Mouse (Mus musculus) 416B (cell line): Measurements from ENCODE around the gene Txnrd3.

Experiments
- DNase-seq: peaks from one replicate; pipeline ENCODE4 v3.0.0; 2011; ENCODE audit warnings: low read depth

The Txnrd3 gene

DNA sequence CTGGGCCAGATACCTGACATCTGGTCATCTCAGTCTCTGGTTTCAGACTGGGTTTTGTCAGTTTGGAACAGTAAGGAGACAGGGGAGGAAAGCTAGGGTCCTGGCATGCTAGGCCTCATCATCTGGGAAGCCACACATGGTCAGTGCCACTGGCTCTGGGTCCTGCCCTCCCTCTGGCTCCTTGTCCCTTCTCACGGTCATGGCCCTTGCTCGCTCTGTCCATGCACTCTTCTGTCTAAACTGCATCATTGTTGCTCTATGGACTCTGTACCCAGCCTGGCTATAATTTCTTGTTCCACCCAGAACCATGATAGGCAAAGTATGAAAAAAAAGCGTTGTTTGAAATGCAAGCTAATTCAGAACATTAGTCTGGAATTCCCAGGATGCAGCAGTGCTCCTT lies 11.2 kb downstream of the Txnrd3 start:
- no peak for DNase-seq

DNA sequence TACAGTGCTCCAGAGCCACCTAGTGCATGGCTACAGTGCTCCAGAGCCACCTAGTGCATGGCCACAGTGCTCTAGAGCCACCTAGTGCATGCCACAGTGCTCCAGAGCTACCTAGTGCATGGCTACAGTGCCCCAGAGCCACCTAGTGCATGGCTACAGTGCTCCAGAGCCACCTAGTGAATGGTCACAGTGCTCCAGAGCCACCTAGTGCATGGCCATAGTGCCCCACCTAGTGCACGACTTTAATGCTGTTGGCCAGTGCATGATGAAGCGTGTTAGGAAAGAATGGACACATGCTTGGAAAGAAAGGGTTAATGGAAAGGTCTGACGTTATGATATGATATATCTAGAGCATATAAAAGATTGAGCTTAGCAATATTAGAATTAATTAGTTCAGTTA lies 14.6 kb downstream of the Txnrd3 start:
- DNase-seq, result no peak

DNA sequence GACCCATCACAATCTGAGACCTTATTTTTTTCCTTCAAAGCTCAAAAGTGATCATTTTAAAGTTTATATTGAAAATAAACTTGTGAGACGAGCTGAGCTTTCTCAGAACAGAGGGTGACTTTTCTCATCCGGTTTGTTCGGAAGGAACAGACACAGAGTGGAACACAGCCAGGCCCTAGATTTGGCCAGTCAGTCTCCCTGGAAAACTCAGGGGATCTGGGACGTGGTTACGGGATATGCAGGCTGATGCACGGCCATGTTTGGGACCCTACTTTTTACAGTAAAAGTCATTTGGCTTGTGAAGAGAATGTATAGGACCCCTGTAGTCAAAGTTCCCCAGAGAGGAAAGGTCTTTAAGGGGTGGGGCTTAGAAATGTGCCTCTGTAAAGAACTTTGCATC lies 15.1 kb downstream of the Txnrd3 start:
- DNase-seq, result no peak

DNA sequence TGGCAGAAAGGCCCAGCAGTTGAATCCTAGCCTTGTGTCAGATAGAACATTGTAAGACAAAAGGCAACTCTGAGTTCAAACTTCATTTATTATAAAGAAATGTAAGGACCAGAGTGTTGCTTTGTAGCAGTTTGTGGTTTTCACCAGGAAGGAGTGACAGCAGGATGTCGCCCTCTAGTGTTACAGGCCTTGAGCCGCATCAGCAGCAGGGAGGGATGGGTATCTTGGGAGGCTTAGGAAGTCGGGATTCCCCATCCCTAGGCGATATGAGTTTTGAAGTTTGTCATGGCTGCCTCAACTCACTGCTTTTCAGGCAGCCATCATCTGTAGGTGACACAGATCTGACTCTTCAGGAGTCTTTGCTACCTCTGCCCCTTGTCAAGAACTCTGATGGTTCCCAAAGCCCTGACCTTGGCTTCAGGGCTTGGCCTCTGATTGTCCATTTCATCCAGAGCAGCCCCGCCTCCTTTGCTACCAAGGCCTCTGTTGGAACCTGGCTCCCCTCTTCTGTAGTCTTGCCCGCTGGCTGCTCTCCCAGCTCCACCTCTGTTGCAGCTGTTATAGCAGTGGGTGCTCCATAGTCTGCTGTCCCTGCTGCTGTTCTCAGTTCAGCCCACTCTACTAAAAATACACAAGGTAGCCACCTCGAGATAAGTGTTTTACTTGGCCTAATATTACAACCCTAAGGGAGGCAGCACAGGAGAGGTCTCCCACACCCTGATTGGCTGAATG lies 16.1 kb downstream of the Txnrd3 start:
- DNase-seq, result peak; percentile 63

DNA sequence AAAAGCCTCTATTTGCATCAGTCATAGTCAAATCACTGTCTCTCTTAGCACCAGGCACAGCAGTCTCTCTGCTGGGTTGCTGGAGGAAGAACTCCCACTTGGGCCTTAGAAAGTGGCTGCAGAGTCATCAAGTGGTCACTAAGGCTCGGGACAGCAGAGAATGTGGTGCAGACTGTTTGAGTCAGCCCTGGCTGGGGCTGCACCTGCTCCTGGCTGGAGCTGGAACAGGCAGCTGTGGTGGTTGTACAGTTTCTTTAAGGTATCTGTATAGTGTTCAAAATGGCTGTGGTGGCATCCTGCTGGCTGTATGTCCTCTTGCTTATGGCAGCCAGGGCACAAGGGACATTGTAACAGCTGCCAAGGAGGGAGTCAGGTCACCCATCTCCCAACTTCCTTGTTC lies 16.7 kb downstream of the Txnrd3 start:
- DNase-seq, result no peak

DNA sequence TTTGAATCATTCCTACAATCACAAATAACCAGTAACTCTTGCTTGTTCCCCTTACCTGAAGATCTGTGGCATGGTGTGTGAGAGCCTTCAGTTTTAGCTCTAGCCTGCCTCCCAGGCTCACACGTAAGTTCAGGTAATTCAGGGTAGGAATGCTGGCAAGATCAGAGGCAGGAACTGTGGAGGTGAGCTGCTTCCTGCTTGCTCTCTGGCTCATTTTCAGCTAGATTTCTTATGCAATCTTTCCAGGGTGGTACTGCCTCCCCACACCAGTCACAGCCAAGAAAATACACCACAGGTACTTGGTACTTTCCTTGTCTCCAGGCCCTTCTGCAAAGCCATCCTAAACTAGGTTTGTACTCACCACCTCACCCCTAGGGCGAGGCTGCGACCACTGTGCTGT lies 18.7 kb downstream of the Txnrd3 start:
- no peak for DNase-seq

DNA sequence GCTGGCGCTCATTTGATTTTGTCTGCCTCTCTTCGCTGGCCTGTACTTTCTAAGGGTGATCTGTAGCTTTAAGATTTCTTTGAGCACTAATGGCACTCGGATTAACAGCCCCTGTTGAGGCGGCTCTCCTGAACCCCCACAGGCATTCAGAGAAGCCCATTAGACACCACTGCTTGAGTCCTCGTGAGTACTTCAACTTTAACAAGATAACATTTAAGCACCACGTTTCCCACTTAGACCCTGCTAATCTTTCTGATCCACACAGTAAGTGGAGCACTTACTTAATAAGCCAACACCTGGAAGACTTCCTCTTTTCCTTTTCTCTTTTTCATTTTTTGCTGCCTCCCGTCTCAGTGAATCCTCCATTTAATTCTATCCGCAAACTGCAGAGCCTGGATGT lies 21.4 kb downstream of the Txnrd3 start:
- DNase-seq, result no peak

DNA sequence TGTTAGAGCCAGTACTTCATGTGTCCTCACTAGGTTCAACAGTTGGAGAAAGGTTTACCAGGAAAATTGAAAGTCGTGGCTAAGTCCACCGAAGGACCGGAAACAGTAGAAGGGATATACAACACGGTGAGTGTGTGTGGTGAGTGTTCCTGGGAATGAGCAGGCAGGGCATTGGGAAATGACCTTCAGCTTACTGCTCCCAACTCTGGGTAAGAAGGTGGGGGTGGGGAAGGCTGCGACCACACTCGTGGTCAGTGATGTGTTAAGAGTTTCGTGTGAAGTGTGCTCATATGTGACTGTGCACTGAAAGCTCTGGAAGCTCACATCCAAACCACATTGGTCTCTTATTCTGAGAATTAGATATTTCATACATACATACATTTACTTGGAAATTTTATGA lies 21.9 kb downstream of the Txnrd3 start:
- no peak for DNase-seq

DNA sequence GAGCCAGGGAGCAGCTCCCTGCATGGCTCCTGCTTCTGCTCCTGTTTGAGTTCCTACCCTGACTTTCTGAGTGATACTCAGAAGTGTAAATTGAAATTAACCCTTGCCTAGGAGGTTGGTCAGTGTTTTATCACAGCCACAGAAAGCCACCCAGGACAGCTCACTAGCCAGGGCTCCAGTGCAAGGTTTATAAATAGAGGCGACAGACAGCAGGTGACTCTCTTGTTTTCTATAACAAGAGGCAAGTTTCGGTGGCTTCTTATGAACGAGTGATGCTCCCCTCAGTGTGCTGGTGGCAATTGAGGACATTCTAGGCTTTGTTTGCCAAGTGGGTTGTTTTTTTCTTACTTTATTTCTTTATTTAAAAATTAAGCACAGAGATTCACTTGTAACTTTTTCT lies 23.2 kb downstream of the Txnrd3 start:
- DNase-seq, result no peak

DNA sequence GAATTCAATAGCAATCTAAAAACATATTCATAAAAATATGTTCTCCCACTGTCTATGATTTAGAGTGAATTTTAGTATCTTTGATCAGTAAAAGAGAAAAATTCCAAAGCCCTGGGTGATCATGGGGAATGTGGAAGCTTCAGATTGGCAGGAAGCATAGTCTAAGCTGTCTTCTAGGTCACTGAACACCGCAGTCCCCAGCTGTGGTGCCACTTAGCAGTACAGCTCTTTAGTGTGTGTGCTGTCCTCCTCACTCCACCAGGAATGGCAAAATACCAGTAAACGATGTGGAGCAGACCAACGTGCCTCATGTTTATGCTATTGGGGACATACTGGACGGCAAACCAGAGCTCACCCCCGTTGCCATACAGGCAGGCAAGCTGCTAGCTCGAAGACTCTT lies 25.8 kb downstream of the Txnrd3 start:
- no peak for DNase-seq

DNA sequence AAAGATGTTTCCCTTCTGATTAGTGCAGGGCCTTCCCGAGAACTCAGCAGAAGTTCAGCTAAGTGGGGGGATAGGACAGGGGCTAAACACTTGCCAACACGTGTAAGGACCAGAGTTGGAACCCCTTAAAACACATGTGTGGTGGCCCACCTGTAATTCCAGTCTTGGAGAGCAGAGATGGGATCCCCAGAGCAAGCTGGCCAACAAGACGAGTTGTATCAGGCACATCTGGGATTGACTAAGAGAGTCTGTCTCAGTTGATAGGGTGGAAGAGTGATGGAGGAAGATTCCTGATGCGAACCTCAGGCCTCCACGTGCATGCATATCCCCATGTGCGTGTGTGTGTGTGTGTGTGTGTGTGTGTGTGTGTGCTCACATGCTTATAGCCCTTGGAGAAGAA lies 27.6 kb downstream of the Txnrd3 start:
- DNase-seq, result no peak

DNA sequence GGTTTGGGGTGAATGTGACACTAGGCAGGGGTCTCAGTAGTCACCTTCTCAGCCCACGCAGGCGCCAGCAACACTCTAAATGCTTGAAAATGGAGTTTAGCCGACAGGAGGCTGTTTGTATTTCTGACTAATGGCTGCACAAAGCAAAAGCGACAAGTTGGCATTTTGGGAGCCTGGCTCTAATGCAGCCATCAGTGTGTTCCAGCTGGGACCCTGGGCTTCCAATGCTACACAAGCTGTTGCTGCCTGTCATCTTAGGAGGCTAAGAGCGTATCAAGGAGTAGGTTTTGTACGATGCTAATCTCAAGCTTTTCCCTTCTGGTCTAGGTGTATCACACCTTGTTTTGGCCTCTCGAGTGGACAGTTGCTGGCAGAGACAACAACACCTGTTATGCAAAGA lies 28.9 kb downstream of the Txnrd3 start:
- DNase-seq, result no peak

DNA sequence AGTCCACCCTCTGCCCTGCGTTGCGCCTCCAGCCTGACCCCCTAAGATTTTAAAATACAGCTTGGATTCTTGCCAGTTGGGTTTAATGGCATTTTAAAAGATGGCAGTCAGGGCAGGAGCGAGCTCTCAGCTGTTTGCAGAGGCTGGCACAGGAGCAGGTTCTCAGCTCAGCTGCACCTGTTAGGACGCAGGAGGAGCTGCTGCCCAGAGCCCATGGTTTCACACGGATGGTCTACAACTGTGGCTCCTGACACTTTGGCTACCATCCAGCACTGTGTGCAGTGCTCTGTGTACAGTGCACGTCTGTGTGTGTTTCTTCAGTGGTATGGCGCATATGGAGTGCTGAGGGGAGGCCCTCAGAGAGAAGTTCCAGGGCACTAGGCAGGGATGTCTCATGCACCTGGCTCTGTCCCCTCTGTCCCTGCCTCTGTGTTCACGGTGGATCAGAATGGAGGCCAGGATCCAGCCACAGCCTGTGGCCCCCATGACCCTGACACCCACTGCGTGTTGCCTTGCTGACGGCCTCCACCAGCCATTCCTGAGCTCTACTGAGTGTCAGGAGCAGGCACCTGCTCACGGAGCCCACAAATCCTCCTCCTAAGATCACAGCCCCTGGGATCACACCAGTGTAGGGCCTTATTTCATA lies 29.5 kb downstream of the Txnrd3 start:
- DNase-seq, result no peak

DNA sequence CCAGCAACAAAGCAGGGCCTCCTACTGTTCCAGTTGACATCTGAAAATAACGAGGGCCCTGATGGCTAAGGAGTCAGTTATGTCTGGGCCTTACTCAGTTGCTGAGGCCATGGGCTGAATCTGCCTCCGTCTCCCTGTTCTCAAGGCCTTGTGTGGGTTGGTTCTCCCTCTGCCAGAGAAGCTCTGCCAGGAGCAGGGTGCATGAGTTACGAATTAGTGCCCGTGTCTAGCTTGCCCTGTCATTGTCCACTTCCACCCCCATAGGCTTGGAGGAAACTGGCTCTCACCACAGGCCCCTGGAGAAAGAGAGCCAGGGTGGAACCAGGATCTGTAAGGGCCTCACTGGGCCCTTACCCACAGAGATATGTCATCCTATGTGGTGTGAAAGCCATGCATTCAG lies 34.7 kb downstream of the Txnrd3 start:
- DNase-seq, result no peak

DNA sequence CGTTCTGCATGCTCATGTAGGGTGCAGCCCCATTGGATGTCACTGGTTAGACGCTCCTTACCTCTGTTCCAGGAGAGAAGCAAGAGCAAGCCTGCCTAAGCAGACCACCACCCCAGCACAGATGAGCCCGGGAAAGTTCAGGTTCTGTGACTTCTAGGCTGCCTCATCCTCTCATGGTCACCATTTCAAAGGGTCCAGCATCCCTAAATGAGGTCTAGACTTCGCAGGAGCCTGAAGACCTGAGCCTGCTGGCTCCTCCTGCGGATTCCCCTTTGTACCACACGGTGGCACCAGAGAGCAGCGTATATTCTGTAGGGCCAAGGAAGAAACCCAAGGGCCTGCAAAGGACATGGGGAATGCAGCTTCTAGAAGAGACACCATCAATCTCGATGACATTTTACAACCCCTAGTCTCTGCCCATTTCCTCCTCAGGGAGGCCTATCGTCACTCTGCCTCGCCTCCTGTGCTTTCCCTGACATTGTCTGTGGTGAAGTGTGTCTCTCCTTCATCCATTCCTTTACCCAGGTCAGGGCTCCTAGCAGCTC lies 35.6 kb downstream of the Txnrd3 start:
- DNase-seq, result peak; percentile 66

DNA sequence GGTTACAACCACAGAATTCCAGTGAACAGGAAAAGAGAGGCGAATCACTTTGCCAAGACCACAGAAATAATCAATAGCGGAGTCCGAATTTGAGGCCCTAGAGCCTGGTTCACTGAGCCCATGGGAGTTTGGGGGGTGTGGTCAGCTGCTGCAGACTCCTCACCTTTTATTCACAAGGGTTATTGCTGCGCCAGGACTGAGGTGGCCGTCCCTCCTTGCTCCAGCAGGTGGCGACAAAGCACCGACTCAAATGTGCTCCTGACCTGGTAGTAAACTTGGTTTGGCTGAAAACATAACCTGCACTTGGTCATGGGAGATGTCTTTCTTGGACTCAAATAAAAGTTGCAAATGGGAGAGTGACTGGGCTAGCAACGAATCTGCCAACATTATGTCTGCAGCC lies 36.4 kb downstream of the Txnrd3 start:
- peak; percentile 76 for DNase-seq

DNA sequence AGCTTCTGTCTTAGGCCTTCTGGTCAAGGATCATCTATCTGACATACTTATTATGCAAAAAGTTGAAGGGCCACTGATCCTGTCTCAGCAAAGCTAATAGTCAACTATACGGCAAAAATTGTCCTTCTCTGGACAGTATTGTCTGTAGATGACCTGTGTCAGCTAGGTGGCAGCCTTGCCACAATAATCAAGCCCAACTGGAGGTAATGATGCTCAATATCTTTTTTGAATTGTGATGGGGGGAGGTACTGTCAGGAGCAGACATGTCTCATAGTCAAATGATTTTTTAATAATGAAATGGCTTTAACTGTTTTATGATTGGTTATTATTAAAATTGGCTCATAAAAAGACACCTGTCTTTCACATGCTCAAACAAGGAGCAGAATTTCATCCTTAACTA lies 40.4 kb downstream of the Txnrd3 start:
- peak; percentile 36 for DNase-seq

DNA sequence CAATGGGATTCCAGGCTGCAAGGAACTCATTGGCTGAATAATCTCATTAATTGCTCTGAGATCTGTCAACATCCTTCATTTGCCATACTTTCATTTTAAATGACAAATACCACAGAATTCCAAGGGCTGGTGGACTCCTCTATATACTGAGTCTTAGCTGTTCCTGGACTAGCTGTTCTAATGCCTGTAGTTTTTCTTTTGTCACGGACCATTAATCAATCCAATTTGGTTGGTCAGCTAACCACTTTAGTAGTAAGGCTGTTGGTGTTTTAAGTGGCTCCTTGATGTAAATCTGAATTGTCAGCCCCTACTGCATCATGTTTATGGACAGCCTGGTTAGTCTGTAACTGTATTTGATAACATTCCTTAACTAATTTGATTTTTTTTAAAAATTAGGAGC lies 43.3 kb downstream of the Txnrd3 start:
- no peak for DNase-seq

DNA sequence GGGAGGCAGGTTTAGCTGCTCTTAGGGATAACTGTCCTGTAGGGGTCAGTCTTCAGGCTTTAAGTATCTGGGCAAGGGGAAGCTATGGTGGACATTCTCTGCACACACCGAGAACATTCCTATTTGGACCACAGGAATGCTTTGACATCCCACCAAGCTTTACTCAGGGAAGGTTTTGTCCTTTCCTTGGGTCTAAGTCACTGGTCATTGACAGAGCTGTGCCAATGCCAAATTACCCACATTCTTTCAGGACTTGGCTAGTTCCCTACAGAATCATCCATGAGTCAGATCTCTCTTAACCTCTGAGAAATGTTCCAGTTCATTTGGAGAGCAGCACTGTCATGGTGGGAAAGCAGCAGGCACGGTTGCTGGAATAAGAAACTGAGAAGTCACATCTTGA lies 62.8 kb downstream of the Txnrd3 start:
- DNase-seq, result no peak

DNA sequence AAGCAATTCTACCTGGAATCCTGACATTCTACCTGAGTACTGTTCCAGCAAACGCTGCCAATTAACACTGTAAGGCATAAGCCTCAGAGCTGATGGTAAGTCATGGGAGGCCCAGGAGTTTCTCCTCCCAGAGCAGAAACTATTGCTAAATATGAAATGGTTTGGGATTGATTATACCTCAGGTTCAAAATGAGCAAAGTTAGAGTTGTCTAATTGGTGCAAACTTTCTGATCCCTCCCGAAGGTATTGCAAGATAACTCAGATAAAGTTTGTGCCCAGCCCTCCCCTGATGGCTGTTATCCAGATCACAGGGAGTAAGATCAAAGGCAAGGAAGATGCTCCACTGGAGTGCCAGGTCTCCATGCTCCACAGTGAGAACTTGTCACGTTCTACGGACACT lies 63.5 kb downstream of the Txnrd3 start, which contains the start of gene Vmn1r40:
Gene Vmn1r40, plus strand, starts transcription at position 301 of the 400 bp plus-strand sequence.
- no peak for DNase-seq

DNA sequence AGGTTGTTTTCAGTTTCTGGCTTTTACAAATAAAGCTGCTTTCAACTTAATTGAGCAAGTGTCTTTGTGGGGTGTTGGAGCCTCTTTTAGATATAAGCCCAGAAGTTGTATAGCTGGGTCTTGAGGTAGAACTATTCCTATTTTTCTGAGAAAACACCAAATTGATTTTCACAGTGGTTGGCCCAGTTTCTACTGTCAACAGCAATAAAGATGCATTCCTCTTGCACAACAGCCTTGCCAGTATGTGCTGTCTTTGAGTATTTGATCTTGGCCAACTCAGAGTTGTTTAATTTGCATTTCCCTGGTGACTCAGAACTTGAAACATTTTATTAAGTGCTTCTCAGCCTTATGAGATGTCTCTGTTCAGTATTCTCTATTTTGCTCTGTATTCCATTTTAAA lies 74.3 kb downstream of the Txnrd3 start:
- DNase-seq, result no peak
